Mouse (Mus musculus): Measurements from ENCODE around the gene Spats1. TPM values are rescaled to one million over a fixed set of nuclear protein-coding genes. Genes with fewer than 3 reads are reported as not detected.

Spats1 gene
- polyA plus RNA-seq, 1 experiment from 2014 or later: 0.27 TPM

GRCm38 (mm10) chr17:45474146-45474545 is 1.1 kb downstream of the Spats1 start:
- Histone ChIP-seq H3K36me3 (ENCODE audit: control insufficient read depth, insufficient read depth, low read length) (no peaks in the 10 kb centered on the region), H3K27me3 (replicated peaks; ENCODE audit: control insufficient read depth, insufficient read depth, low read length) (peaks cover 11% of the 10 kb centered on the region), H3K4me1 (ENCODE audit: control insufficient read depth, insufficient read depth, low read length) (peaks cover 7% of the 10 kb centered on the region), H3K4me3 (ENCODE audit: low read length) (peak overlapping the region; percentile 49), H3K4me2 (ENCODE audit: low read depth, low read length) (no peak overlapping the region), H3K27ac (ENCODE audit: low read length) (no peak overlapping the region), H3K9me3 (ENCODE audit: control insufficient read depth, low read length) (no peaks in the 10 kb centered on the region), H3K9ac (ENCODE audit: low read depth, low read length) (no peak overlapping the region)
- ATAC-seq: no peak
- 70% methylated on average over 8 of the region's 8 CpGs for WGBS

- H3K27me3 ChIP-seq (replicated peaks; ENCODE audit: control insufficient read depth, insufficient read depth, low read length): peaks cover 11% of the 10 kb centered on the region
- H3K4me1 ChIP-seq (ENCODE audit: control insufficient read depth, insufficient read depth, low read length): peaks cover 7% of the 10 kb centered on the region
- no peak overlapping the region for H3K9ac ChIP-seq (ENCODE audit: low read depth, low read length)
- H3K36me3 ChIP-seq (ENCODE audit: control insufficient read depth, insufficient read depth, low read length): no peaks in the 10 kb centered on the region
- no peak for ATAC-seq
- H3K4me3 ChIP-seq (ENCODE audit: low read length): no peak overlapping the region
- H3K27ac ChIP-seq (ENCODE audit: low read length): no peak overlapping the region
- 68% methylated on average over 6 of the region's 6 CpGs for WGBS
- H3K9me3 ChIP-seq (ENCODE audit: control insufficient read depth, low read length): no peaks in the 10 kb centered on the region
- H3K4me2 ChIP-seq (ENCODE audit: low read depth, low read length): no peak overlapping the region
These were observed 1.5 kb downstream of the Spats1 start for GRCm38 (mm10) chr17:45473667-45474066.

DNA sequence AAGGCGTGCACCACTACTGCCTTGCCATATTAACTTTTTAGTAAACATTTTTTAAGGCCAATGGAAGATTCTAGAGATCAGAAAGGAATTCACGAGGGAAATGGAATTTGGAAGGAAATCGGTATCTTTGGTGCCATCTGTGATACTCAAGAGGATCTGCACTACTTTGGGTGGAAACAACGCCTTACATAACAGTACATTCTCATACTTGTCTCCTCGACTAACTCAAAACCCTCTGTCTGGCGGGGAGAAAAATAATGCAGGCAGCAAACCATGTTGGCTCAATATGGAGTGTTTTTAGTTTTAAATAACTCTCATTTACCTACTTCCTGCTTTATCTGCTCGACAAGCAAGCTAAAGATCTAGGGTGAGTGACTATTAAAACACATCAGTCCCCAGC is 4.5 kb downstream of the Spats1 start:
- peaks cover 7% of the 10 kb centered on the region for H3K4me1 ChIP-seq (ENCODE audit: control insufficient read depth, insufficient read depth, low read length)
- H3K9ac ChIP-seq (ENCODE audit: low read depth, low read length): no peak overlapping the region
- ATAC-seq: no peak
- no peak overlapping the region for H3K4me2 ChIP-seq (ENCODE audit: low read depth, low read length)
- peaks cover 11% of the 10 kb centered on the region; the same call in 1 of the 2 replicates for H3K27me3 ChIP-seq (replicated peaks; ENCODE audit: control insufficient read depth, insufficient read depth, low read length)
- WGBS: 79% methylated on average over 7 of the region's 7 CpGs
- no peaks in the 10 kb centered on the region for H3K36me3 ChIP-seq (ENCODE audit: control insufficient read depth, insufficient read depth, low read length)
- no peak overlapping the region for H3K4me3 ChIP-seq (ENCODE audit: low read length)
- peaks cover 6% of the 10 kb centered on the region for H3K9me3 ChIP-seq (ENCODE audit: control insufficient read depth, low read length)
- no peak overlapping the region for H3K27ac ChIP-seq (ENCODE audit: low read length)

- H3K9ac ChIP-seq (ENCODE audit: low read depth, low read length): no peak overlapping the region
- no peak overlapping the region for H3K27ac ChIP-seq (ENCODE audit: low read length)
- no peak overlapping the region for H3K4me3 ChIP-seq (ENCODE audit: low read length)
- H3K9me3 ChIP-seq (ENCODE audit: control insufficient read depth, low read length): peaks cover 6% of the 10 kb centered on the region
- no peaks in the 10 kb centered on the region for H3K4me1 ChIP-seq (ENCODE audit: control insufficient read depth, insufficient read depth, low read length)
- whole genome bisulfite sequencing: 85% methylated on average over 5 of the region's 5 CpGs
- ATAC-seq: no peak
- no peaks in the 10 kb centered on the region for H3K36me3 ChIP-seq (ENCODE audit: control insufficient read depth, insufficient read depth, low read length)
- H3K27me3 ChIP-seq (replicated peaks; ENCODE audit: control insufficient read depth, insufficient read depth, low read length): no peaks in the 10 kb centered on the region
- no peak overlapping the region for H3K4me2 ChIP-seq (ENCODE audit: low read depth, low read length)
These were observed 6.9 kb downstream of the Spats1 start for GRCm38 (mm10) chr17:45468302-45468701.

GRCm38 (mm10) chr17:45466701-45467100 is 8.5 kb downstream of the Spats1 start:
- WGBS: 61% methylated on average over 2 of the region's 2 CpGs
- no peaks in the 10 kb centered on the region for H3K4me1 ChIP-seq (ENCODE audit: control insufficient read depth, insufficient read depth, low read length)
- no peak overlapping the region for H3K4me2 ChIP-seq (ENCODE audit: low read depth, low read length)
- no peak for ATAC-seq
- H3K27ac ChIP-seq (ENCODE audit: low read length): no peak overlapping the region
- no peak overlapping the region for H3K9ac ChIP-seq (ENCODE audit: low read depth, low read length)
- no peaks in the 10 kb centered on the region for H3K36me3 ChIP-seq (ENCODE audit: control insufficient read depth, insufficient read depth, low read length)
- H3K4me3 ChIP-seq (ENCODE audit: low read length): no peak overlapping the region
- H3K27me3 ChIP-seq (replicated peaks; ENCODE audit: control insufficient read depth, insufficient read depth, low read length): no peaks in the 10 kb centered on the region
- H3K9me3 ChIP-seq (ENCODE audit: control insufficient read depth, low read length): peaks cover 6% of the 10 kb centered on the region

GRCm38 (mm10) chr17:45464255-45464654 is 11.0 kb downstream of the Spats1 start:
- H3K27me3 ChIP-seq (replicated peaks; ENCODE audit: control insufficient read depth, insufficient read depth, low read length): no peaks in the 10 kb centered on the region
- no peaks in the 10 kb centered on the region for H3K36me3 ChIP-seq (ENCODE audit: control insufficient read depth, insufficient read depth, low read length)
- no peak for ATAC-seq
- H3K9ac ChIP-seq (ENCODE audit: low read depth, low read length): no peak overlapping the region
- peaks cover 6% of the 10 kb centered on the region for H3K9me3 ChIP-seq (ENCODE audit: control insufficient read depth, low read length)
- no peak overlapping the region for H3K4me3 ChIP-seq (ENCODE audit: low read length)
- no peak overlapping the region for H3K4me2 ChIP-seq (ENCODE audit: low read depth, low read length)
- no peaks in the 10 kb centered on the region for H3K4me1 ChIP-seq (ENCODE audit: control insufficient read depth, insufficient read depth, low read length)
- WGBS: 84% methylated on average over 9 of the region's 9 CpGs
- H3K27ac ChIP-seq (ENCODE audit: low read length): no peak overlapping the region

DNA sequence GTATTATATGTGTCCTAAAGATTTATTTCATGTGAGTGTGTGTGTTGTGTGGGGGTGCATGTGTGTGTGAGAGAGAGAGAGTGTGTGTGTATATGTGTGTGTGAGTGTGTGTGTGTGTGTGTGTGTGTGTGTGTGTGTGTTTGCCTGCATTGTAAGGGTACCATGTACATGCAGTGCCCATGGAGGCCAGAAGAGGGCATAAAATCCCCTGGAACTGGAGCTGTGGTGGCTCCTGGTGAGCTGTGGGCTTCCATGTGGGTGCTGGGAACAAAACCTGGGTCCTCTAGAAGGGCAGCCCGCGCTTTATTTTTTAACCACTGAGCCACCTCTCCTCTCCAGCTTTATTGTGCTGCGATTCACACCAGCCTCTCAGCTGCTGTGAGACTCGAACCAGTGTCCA is 12.7 kb downstream of the Spats1 start:
- no peaks in the 10 kb centered on the region for H3K4me1 ChIP-seq (ENCODE audit: control insufficient read depth, insufficient read depth, low read length)
- no peak overlapping the region for H3K9ac ChIP-seq (ENCODE audit: low read depth, low read length)
- H3K4me3 ChIP-seq (ENCODE audit: low read length): no peak overlapping the region
- H3K27me3 ChIP-seq (replicated peaks; ENCODE audit: control insufficient read depth, insufficient read depth, low read length): no peaks in the 10 kb centered on the region
- no peak for ATAC-seq
- H3K27ac ChIP-seq (ENCODE audit: low read length): no peak overlapping the region
- no peak overlapping the region for H3K4me2 ChIP-seq (ENCODE audit: low read depth, low read length)
- 95% methylated on average over 4 of the region's 4 CpGs for WGBS
- H3K36me3 ChIP-seq (ENCODE audit: control insufficient read depth, insufficient read depth, low read length): no peaks in the 10 kb centered on the region
- H3K9me3 ChIP-seq (ENCODE audit: control insufficient read depth, low read length): peaks cover 4% of the 10 kb centered on the region; the same call in 1 of the 2 replicates

- H3K4me3 ChIP-seq (ENCODE audit: low read length): no peak overlapping the region
- no peaks in the 10 kb centered on the region for H3K4me1 ChIP-seq (ENCODE audit: control insufficient read depth, insufficient read depth, low read length)
- 84% methylated on average over 8 of the region's 8 CpGs for WGBS
- H3K9ac ChIP-seq (ENCODE audit: low read depth, low read length): no peak overlapping the region
- no peak overlapping the region for H3K27ac ChIP-seq (ENCODE audit: low read length)
- H3K4me2 ChIP-seq (ENCODE audit: low read depth, low read length): no peak overlapping the region
- H3K36me3 ChIP-seq (ENCODE audit: control insufficient read depth, insufficient read depth, low read length): no peaks in the 10 kb centered on the region
- H3K27me3 ChIP-seq (replicated peaks; ENCODE audit: control insufficient read depth, insufficient read depth, low read length): no peaks in the 10 kb centered on the region
- no peak for ATAC-seq
- H3K9me3 ChIP-seq (ENCODE audit: control insufficient read depth, low read length): no peaks in the 10 kb centered on the region
These were observed 16.2 kb downstream of the Spats1 start for GRCm38 (mm10) chr17:45459062-45459461.

DNA sequence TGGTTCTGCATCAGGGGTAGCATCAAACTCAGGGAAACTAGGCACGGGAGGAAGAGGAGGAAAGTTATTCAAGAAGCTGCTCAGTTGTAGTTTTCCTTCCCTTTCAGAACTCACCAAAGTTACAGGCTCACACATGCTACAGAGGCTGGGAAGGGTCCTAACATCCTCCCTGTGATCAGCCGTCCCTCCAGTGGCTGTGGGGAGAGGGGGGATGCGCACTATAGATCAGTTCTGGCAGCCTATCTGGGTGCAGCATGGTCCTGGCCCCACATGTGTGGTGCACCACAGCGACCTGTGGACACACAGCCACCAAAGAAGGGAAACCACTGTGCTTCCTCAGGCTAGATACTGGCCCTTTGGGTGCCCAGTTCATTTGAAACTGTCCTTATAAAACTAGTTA is 16.7 kb downstream of the Spats1 start:
- Histone ChIP-seq H3K9ac (ENCODE audit: low read depth, low read length) (no peak overlapping the region), H3K36me3 (ENCODE audit: control insufficient read depth, insufficient read depth, low read length) (no peaks in the 10 kb centered on the region), H3K4me1 (ENCODE audit: control insufficient read depth, insufficient read depth, low read length) (no peaks in the 10 kb centered on the region), H3K4me2 (ENCODE audit: low read depth, low read length) (no peak overlapping the region), H3K9me3 (ENCODE audit: control insufficient read depth, low read length) (no peaks in the 10 kb centered on the region), H3K4me3 (ENCODE audit: low read length) (no peak overlapping the region), H3K27me3 (replicated peaks; ENCODE audit: control insufficient read depth, insufficient read depth, low read length) (no peaks in the 10 kb centered on the region), H3K27ac (ENCODE audit: low read length) (no peak overlapping the region)
- ATAC-seq: no peak
- WGBS: 83% methylated on average over 4 of the region's 4 CpGs

DNA sequence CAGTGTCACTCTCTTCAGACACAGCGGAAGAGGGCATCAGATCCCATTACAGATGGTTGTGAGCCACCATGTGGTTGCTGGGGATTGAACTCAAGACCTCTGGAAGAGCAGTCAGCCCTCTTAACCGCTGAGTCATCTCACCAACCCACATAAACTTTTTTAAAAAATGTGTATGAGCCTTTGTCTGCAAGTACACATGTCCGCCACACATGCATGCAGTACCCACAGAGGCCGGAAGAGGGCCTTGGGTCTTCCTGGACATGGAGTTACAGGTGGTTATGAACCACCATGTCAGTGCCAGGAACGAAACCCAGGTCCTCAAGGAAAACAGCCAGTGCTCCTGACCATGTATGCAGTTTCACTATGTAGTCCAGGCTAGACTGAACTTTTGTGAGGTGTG is 17.7 kb downstream of the Spats1 start:
- H3K9me3 ChIP-seq (ENCODE audit: control insufficient read depth, low read length): no peaks in the 10 kb centered on the region
- no peak for ATAC-seq
- H3K27ac ChIP-seq (ENCODE audit: low read length): no peak overlapping the region
- 86% methylated on average over 5 of the region's 5 CpGs for WGBS
- H3K36me3 ChIP-seq (ENCODE audit: control insufficient read depth, insufficient read depth, low read length): no peaks in the 10 kb centered on the region
- no peak overlapping the region for H3K9ac ChIP-seq (ENCODE audit: low read depth, low read length)
- H3K4me2 ChIP-seq (ENCODE audit: low read depth, low read length): no peak overlapping the region
- H3K4me1 ChIP-seq (ENCODE audit: control insufficient read depth, insufficient read depth, low read length): no peaks in the 10 kb centered on the region
- H3K27me3 ChIP-seq (replicated peaks; ENCODE audit: control insufficient read depth, insufficient read depth, low read length): no peaks in the 10 kb centered on the region
- H3K4me3 ChIP-seq (ENCODE audit: low read length): no peak overlapping the region
